Mouse (Mus musculus) CH12.LX (cell line): ENCODE data around the gene 3110021N24Rik. TPM values are rescaled to one million over a fixed set of nuclear protein-coding genes. Genes with fewer than 3 reads are reported as not detected.
A peak's percentile ranks its signal among the peaks of the same experiment; 100 is the strongest.
"Not testable (repeated sequence)": the region's sequence is repeated elsewhere in the genome, so short reads cannot be mapped to it uniquely, and the experiment has no call there.

Experiments
- DNase-seq: peaks from one replicate; pipeline ENCODE4 v3.0.0-alpha.2; 2013; ENCODE audit errors: extremely low read depth
- H3K27ac ChIP-seq: 2 replicates; pipeline ENCODE4 v1.5.1; 2012; ENCODE audit warnings: low read depth, mild to moderate bottlenecking, control low read depth, moderate library complexity; ENCODE audit not compliant: insufficient read depth
- H3K27me3 ChIP-seq: replicated peaks from 2 replicates; pipeline ENCODE3; 2012; ENCODE audit warnings: inconsistent platforms
- H3K36me3 ChIP-seq, 2 experiments: replicated peaks in 1 of 2; 2 replicates each; pipeline versions ENCODE3 to v1.6.1; 2012; ENCODE audit warnings: inconsistent platforms in 1 of 2, low read length in 1 of 2, mild to moderate bottlenecking in 1 of 2, mixed read lengths in 1 of 2, moderate library complexity in 1 of 2; ENCODE audit not compliant: control insufficient read depth in 1 of 2, insufficient read depth in 1 of 2
- H3K4me1 ChIP-seq, 2 experiments: 2 replicates each; pipeline ENCODE4 v1.6.1; 2012; ENCODE audit warnings: inconsistent platforms in 1 of 2, moderate library complexity in 1 of 2; ENCODE audit not compliant: insufficient read depth in 2 of 2, control insufficient read depth in 1 of 2
- H3K4me2 ChIP-seq: 2 replicates; pipeline ENCODE4 v1.6.1; 2012; ENCODE audit warnings: low read depth, mild to moderate bottlenecking, control low read depth; ENCODE audit not compliant: poor library complexity, insufficient read depth, severe bottlenecking
- H3K4me3 ChIP-seq, 3 experiments: fragments of 150-350 bp in 1 of 3; sonication (generic) in 1 of 3; replicated peaks in 1 of 3; 2 replicates each; pipeline versions ENCODE3 to v1.5.1; 2011 to 2012; ENCODE audit warnings: low read depth in 2 of 3, low read length in 2 of 3, mild to moderate bottlenecking in 2 of 3, moderate library complexity in 2 of 3, control low read depth in 1 of 3, improper control_type of control experiment in 1 of 3, inconsistent platforms in 1 of 3, mixed read lengths in 1 of 3; ENCODE audit not compliant: poor library complexity in 1 of 3
- H3K79me2 ChIP-seq: replicated peaks from 2 replicates; pipeline ENCODE4 v1.6.1; 2012; ENCODE audit warnings: mild to moderate bottlenecking, moderate library complexity; ENCODE audit not compliant: control insufficient read depth, poor library complexity, insufficient read depth, severe bottlenecking; ENCODE audit errors: extremely low read depth
- H3K9ac ChIP-seq: 2 replicates; pipeline ENCODE4 v1.6.1; 2012; ENCODE audit warnings: low read depth, mild to moderate bottlenecking, control low read depth, moderate library complexity; ENCODE audit not compliant: insufficient read depth
- H3K9me3 ChIP-seq: replicated peaks from 2 replicates; pipeline ENCODE3; 2012; ENCODE audit warnings: low read length, inconsistent platforms, mixed read lengths
- CTCF ChIP-seq, 2 experiments: IDR thresholded peaks in 1 of 2; conservative IDR thresholded peaks in 1 of 2; 2 replicates each; pipeline ENCODE4 v1.5.1; 2011 to 2012; ENCODE audit warnings: low read depth in 2 of 2, low read length in 2 of 2, improper control_type of control experiment in 1 of 2, inconsistent platforms in 1 of 2, mild to moderate bottlenecking in 1 of 2, moderate library complexity in 1 of 2
- ELF1 ChIP-seq: IDR thresholded peaks from 2 replicates; pipeline ENCODE4 v1.6.1; 2014; ENCODE audit warnings: low read depth, mild to moderate bottlenecking, inconsistent platforms, low read length, improper control_type of control experiment
- HCFC1 ChIP-seq: IDR thresholded peaks from 2 replicates; pipeline ENCODE4 v1.6.1; 2012; ENCODE audit warnings: low read depth, mild to moderate bottlenecking, inconsistent platforms, low read length, improper control_type of control experiment
- JUN ChIP-seq: IDR thresholded peaks from 2 replicates; pipeline ENCODE4 v1.6.1; 2011; ENCODE audit warnings: low read depth, mild to moderate bottlenecking, low read length, improper control_type of control experiment, moderate library complexity; ENCODE audit not compliant: insufficient read depth
- KAT2A ChIP-seq: IDR thresholded peaks from 2 replicates; pipeline ENCODE4 v1.6.1; 2012; ENCODE audit warnings: low read length, improper control_type of control experiment, inconsistent platforms; ENCODE audit not compliant: insufficient replicate concordance
- MAX ChIP-seq: IDR thresholded peaks from 2 replicates; pipeline ENCODE4 v1.6.1; 2011; ENCODE audit warnings: low read length, improper control_type of control experiment
- MXI1 ChIP-seq: IDR thresholded peaks from 2 replicates; pipeline ENCODE4 v1.6.1; 2011; ENCODE audit warnings: mild to moderate bottlenecking, low read depth, low read length, improper control_type of control experiment
- MYC ChIP-seq: IDR thresholded peaks from 2 replicates; pipeline ENCODE4 v1.6.1; 2011; ENCODE audit warnings: low read depth, mild to moderate bottlenecking, improper control_type of control experiment, low read length
- POLR2A ChIP-seq: IDR thresholded peaks from 2 replicates; pipeline ENCODE4 v1.6.1; 2011; ENCODE audit warnings: low read depth, mild to moderate bottlenecking, improper control_type of control experiment, low read length
- RAD21 ChIP-seq: IDR thresholded peaks from 2 replicates; pipeline ENCODE4 v1.6.1; 2011; ENCODE audit warnings: low read depth, mild to moderate bottlenecking, low read length, improper control_type of control experiment, moderate library complexity
- TBP ChIP-seq: conservative IDR thresholded peaks from 2 replicates; pipeline ENCODE4 v1.6.1; 2011; ENCODE audit warnings: low read depth, low read length, improper control_type of control experiment
- TCF12 ChIP-seq: IDR thresholded peaks from 2 replicates; pipeline ENCODE4 v1.6.1; 2014; ENCODE audit warnings: low read depth, mild to moderate bottlenecking, inconsistent platforms, low read length, improper control_type of control experiment
- ZC3H11A ChIP-seq: IDR thresholded peaks from 2 replicates; pipeline ENCODE4 v1.6.1; 2012; ENCODE audit warnings: low read depth, mild to moderate bottlenecking, inconsistent platforms, low read length, improper control_type of control experiment
- ZKSCAN1 ChIP-seq: IDR thresholded peaks from 2 replicates; pipeline ENCODE4 v1.6.1; 2012; ENCODE audit warnings: low read depth, inconsistent platforms, low read length, improper control_type of control experiment, borderline replicate concordance
- ZNF384 ChIP-seq: IDR thresholded peaks from 2 replicates; pipeline ENCODE4 v1.6.1; 2012; ENCODE audit warnings: low read depth, low read length, improper control_type of control experiment, inconsistent platforms
- dilution Hi-C: fragments of 300-500 bp; cut with MboI; formaldehyde crosslinking; loops from 2 replicates; pipeline ENCODE4 v1.14.3; 2020; ENCODE audit warnings: low sequenced_read_pairs; ENCODE audit not compliant: extremely low pct_unique_long_range_greater_than_20kb, extremely low pct_ligation_motif_present
- in situ Hi-C: fragments of 300-500 bp; cut with MboI; formaldehyde crosslinking; loops from 3 replicates; pipeline ENCODE4 v1.14.3; 2019; ENCODE audit warnings: low sequenced_read_pairs, low pct_ligation_motif_present, low pct_unique_long_range_greater_than_20kb, mixed read lengths
- polyA plus RNA-seq: library from polyadenylated mRNA; unstranded; fragments of >175 nt; gene quantifications from 2 replicates; pipeline ENCODE4 v1.2.1, GENCODE M21; 2012; ENCODE audit warnings: low read depth; ENCODE audit not compliant: insufficient read length
- total RNA-seq, 2 experiments: library from RNA; depleted of rRNA; stranded (reverse); fragments of 300-350 nt in 1 of 2; fragments of >200 nt in 1 of 2; gene quantifications; 2 replicates each; pipeline ENCODE4 v1.2.3; 2012 to 2014

3110021N24Rik gene
- total and polyA plus RNA-seq, 3 experiments, result 0.17 TPM; not detected in 2

DNA sequence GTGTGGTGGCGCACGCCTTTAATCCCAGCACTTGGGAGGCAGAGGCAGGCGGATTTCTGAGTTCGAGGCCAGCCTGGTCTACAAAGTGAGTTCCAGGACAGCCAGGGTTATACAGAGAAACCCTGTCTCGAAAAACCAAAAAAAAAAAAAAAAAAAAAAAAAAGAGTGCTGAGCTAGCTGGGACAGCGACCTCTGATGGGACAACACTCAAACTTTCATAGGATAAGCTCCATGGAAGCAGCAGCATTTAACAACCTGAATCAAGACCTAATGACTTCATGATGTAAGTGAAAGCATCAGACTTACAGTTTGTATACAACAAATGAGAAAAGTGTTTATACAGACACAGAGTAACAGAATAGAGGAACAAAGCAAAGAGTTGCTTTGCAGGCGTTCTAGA lies 32.4 kb upstream of the 3110021N24Rik start:
- H3K27me3 ChIP-seq, H3K9ac ChIP-seq, H3K4me2 ChIP-seq, H3K9me3 ChIP-seq, in situ Hi-C loops, H3K79me2 ChIP-seq, H3K27ac ChIP-seq, H3K4me3 ChIP-seq, H3K36me3 ChIP-seq, dilution Hi-C loops, H3K4me1 ChIP-seq, DNase-seq: not testable (repeated sequence)
- peak; percentile 61 for TF ChIP-seq ZNF384

DNA sequence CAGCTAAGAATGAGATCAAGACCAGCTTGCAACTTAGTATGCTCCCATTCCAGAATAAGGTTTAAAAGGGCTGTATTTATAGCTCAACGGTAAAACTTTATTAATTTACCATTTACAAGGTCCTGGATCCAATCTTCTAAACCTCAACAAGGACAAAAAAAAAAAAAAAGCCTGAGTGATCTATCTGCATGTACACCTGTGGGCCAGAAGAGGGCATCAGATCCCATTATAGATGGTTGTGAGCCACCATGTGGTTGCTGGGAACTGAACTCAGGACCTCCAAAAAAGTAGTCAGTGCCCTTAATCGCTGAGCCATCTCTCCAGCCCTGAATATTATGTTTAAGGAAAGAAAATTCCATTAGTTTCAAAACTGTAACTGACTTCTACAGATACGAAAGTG lies 29.0 kb upstream of the 3110021N24Rik start:
- Histone ChIP-seq H3K27ac (no peak overlapping the region), H3K4me2 (no peak overlapping the region), H3K27me3 (no peaks in the 10 kb centered on the region), H3K79me2 (no peaks in the 10 kb centered on the region), H3K4me3 (no peak overlapping the region), H3K9me3 (no peaks in the 10 kb centered on the region), H3K9ac (no peak overlapping the region), H3K4me1 (no peaks in the 10 kb centered on the region), H3K36me3 (no peaks in the 10 kb centered on the region)
- in situ Hi-C loops (loop anchor here (10.0 kb wide), 2 partner anchors 94 to 294 kb away; partner anchors contain the start of gene Zfyve9), dilution Hi-C loops (no loop called here)
- no peak for DNase-seq
- TF ChIP-seq MXI1 (no peak), ZNF384 (peak; percentile 21; the same call in 1 of the 2 replicates), POLR2A (no peak), CTCF (conservative IDR thresholded peaks at IDR 0.05 in 1 of 2, IDR thresholded peaks at IDR 0.05 in 1 of 2; ENCODE audit: low read depth in 2 of 2, low read length in 2 of 2) (peak in 1 of 2 experiments; percentile 28; a peak in 2 of 4 replicates), TCF12 (no peak), JUN (no peak), HCFC1 (no peak), ELF1 (no peak), TBP (no peak)

DNA sequence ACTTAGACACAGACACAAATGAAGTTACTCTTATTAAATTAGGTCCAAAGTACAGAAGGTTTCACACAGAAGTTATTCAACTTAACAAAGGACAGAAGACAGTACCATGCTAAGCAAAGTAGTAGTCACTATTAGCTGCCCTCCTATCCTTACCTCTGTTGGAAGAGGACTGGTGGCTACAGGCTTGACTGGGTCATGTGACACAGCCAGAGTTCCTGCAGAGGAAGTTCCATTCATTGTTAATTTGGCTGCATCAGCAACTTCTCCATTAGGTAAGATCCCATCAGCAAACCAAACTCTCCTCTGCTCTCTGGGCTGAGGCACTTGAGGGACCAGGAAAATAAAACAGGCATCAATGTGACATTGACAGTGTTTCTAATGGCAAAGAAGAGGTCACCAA lies 28.0 kb upstream of the 3110021N24Rik start:
- TF ChIP-seq POLR2A, result no peak
- TF ChIP-seq TCF12, result no peak
- no peak for TF ChIP-seq MYC
- no peak for TF ChIP-seq KAT2A
- no peak for TF ChIP-seq ZC3H11A
- no peak for TF ChIP-seq MAX
- no peak for TF ChIP-seq RAD21
- TF ChIP-seq ZKSCAN1, result no peak
- TF ChIP-seq, all 38 proteins: peak for 0
- Histone ChIP-seq H3K9me3 (no peaks in the 10 kb centered on the region), H3K27me3 (no peaks in the 10 kb centered on the region), H3K27ac (no peak overlapping the region), H3K4me1 (no peaks in the 10 kb centered on the region), H3K9ac (no peak overlapping the region), H3K4me3 (no peak overlapping the region), H3K79me2 (no peaks in the 10 kb centered on the region), H3K36me3 (no peaks in the 10 kb centered on the region), H3K4me2 (no peak overlapping the region)
- dilution Hi-C loops (no loop called here), in situ Hi-C loops (loop anchor here (10.0 kb wide), 2 partner anchors 93 to 293 kb away; partner anchors contain the start of gene Zfyve9)
- DNase-seq, result no peak
